Mouse (Mus musculus): ENCODE results near the gene Thoc5. TPM values are rescaled to one million over a fixed set of nuclear protein-coding genes. Genes with fewer than 3 reads are reported as not detected.

The Thoc5 gene
- total RNA-seq (2023): 10 to 100 TPM; 31.9 to 32.2 TPM

DNA sequence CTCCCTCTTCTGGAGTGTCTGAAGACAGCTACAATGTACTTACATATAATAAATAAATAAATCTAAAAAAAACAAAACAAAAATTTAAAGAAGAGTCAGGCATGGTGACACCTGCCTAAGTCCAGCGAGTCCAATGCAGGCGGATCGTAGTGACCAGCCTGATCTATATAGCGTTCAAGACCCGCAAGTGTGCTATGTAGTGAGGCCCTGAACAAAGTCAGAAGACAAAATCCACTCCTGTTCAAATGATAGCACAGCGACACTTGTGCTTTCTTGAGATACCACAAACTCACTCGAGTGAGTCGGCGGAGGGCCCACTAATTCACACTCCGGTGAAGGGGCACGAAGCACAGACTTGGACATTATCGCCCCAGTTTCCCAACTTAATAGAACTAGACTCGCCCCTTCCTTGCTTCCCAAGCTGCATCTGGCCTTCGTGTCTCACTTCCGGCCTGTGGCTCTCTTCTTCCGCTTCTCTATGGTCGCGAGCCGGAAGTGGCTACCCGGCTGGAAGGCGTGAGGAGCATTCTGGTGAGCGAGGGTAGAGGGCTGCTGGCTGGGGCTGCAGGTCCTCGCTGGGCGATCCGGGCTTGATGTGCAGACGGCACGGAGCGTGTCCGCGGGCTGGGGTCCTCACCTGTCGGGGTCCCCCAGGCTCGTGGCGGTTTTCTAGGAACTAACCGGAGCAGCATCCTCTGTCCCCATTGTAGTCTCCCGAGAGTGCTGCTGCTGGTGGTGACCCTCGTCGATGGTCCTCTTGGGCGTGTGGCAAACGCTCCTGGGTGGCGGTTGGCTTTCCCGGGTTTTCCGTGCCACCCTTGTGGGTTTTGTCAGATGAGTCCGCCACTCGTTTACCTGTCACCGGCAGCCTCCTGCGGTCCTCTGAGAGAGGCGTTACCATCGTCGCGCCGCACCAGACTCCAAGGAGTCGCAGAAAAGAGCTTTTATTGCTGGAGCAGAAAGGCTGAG is at the start of gene Thoc5:
Gene Thoc5 (plus strand): TSS at position 473 of the 969 bp plus-strand sequence.

DNA sequence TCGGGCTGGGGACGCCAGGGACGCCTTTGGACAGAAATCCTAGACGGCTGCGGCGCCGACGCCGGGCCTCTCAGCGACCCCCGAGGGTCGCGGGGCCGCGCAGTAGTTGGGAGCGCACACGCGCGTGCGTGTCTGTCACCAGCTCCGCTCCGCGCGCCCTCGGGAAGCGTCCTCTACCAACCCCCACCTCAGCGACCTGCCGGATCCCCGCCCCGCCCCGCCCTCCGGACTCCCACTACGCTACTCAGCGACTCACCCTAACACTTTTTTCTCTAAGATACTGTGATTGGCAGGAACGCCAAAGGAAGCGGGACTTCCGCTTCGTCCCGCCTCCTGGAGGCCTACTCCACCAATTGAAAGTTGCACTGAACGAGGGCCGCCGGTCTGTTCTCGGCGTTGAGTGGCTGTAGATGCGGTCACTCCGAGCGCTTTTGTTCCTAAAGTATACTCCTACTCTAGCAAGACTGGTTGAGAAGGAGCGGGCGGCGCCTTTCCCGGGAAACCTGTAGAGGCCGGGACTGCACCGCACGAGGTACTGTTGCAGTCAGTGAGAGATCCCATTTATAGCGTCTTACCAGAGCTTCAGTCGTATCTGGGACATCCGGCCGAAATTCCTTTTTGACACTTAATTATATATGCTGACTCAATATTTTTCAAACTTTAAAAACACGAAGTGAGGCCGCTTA is 45.7 kb upstream of the Thoc5 start, which contains the start of gene Nf2:
Gene Nf2 (minus strand): TSS at position 279 of the 686 bp plus-strand sequence.

DNA sequence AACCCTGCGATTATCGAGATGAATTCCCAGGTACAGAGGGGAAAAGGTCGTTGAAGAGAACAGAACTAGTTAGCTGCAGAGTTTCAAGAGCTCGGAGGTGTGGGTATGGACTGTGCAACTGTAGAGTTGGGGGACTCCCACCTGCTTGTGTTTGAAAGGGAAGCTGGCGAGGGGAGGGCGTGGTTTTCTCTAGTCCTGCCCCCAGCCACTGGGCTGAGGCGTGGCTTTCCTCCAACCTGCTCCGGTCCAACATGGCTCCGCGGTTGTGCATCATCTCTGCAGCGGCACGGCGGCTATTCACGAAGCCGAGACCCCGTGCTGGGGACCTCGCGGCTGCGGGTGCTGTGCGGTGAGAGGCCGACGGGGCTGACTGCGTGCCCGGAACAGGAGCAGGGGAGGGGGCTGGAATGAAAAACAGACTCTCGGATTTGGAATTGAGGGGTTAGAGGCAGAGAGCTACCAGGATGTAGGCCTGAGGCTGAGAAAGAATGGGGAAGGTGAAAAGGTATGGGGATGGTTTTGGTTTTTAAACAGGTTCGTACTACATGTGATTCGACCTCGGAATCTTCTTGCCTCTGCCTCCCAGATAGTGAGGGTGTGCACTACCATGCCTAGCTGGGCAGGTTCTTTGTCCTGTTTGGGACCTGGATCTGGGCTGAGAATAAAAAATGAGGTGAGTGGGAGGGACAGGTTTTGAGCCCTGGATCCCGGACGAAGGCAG is 21.2 kb upstream of the Thoc5 start, which contains the start of gene Nipsnap1:
Gene Nipsnap1 (plus strand): TSS at position 197 of the 721 bp plus-strand sequence.

DNA sequence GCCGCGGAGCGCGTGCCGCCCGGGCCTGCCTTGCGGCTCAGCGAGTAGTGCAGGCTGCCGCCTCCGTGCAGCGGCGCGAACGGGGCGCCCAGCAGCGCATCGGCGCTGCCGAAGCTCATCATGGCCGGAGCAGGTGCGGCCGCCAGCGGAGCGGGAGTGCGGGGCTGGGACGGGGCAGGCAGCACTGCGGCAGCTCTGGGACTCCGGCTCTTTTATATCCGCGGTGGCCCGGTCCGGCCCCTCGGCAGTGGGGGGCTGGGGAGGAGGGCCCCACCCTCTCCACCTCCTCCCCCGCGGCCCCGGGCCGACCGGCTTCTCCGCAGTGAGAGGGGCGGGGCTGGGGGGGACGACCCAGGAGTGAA is 52.7 kb downstream of the Thoc5 start, which contains the start of gene Nefh:
Gene Nefh (minus strand): TSS at position 252 of the 362 bp plus-strand sequence.

Other genes with a start within 250 kb of the Thoc5 start
- 100 to 1,000 TPM; 118 to 123 TPM for gene Uqcr10, start 191.0 kb upstream of the Thoc5 start, total RNA-seq (2023)
- 10 to 100 TPM; 30.9 to 31.4 TPM for gene Zmat5, start 190.6 kb upstream of the Thoc5 start, total RNA-seq (2023)
- not detected for gene Cabp7, start 148.5 kb upstream of the Thoc5 start, total RNA-seq (2023)
- 10 to 100 TPM; 33.9 to 40.7 TPM for gene Nf2, start 45.8 kb upstream of the Thoc5 start, total RNA-seq (2023)
- gene Nipsnap1, start 21.4 kb upstream of the Thoc5 start, total RNA-seq (2023): 1 to 10 TPM; 4.2 to 4.9 TPM
- not detected for gene Nefh, start 52.7 kb downstream of the Thoc5 start, total RNA-seq (2023)
- gene Ap1b1, start 91.5 kb downstream of the Thoc5 start, total RNA-seq (2023): 10 to 100 TPM; 50.2 to 62.6 TPM
- not detected for gene Rasl10a, start 162.8 kb downstream of the Thoc5 start, total RNA-seq (2023)
- 10 to 100 TPM; 28.8 to 33.1 TPM for gene Gas2l1, start 170.0 kb downstream of the Thoc5 start, total RNA-seq (2023)
- gene Rhbdd3, start 203.6 kb downstream of the Thoc5 start, total RNA-seq (2023): 10 to 100 TPM; 10.6 to 11.0 TPM
- gene Ewsr1, start 203.9 kb downstream of the Thoc5 start, total RNA-seq (2023): 100 to 1,000 TPM; 439 to 473 TPM

Measured in monocyte, adult 59 days (primary cell).